Mouse (Mus musculus) cerebral cortex, adult 2 months (tissue): ENCODE data around the gene Nsun5.

Source experiments
- WGBS: fragments of 180-500 bp; shearing (Covaris S2); methylation state at CpG from one replicate; pipeline ENCODE4 v1.1.7; 2018; 5-methylcytosine and 5-hydroxymethylcytosine counted together

The Nsun5 gene

DNA sequence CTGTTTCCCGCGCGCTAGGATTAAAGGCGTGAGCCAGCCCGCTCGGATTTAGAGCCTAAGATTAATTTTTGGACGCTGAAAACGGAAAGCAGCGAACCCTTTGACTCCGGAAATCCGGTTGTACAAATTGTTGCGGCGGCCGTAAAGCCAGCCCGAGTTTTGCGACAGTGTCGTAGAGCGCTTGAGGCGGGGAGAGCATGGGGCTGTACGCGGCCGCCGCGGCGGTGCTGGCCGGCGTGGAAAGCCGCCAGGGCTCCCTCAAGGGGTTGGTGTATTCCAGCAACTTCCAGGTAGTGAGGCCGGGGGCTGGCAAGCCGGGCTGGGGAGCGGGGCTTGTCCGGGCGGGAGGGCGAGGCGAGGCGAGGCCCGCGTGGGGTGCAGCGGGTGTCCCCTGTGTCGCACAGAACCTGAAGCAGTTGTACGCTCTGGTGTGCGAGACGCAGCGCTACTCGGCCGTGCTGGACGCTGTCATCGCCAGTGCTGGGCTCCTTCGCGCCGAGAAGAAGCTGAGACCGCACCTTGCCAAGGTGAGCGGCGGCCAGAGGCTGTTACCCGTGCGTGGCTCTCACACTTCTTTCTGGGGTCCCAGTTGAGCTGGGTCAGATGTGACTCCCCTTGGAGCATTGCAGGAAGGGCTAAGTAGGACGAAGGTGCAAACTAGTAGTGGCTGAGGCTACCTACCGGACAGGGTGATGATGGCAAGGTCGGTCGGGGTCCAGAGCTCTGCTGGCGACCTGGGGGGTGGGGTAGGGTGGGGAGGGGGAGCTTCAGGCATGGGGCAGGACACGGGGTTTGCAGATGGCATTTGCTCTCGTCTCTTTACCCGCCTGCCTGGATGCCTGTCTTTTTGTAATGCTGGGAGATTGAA is at the start of gene Nsun5:
Gene Nsun5 (plus strand): TSS at position 167 of the 868 bp plus-strand sequence.
- under 1% methylated on average over 64 of the region's 64 CpGs for WGBS

GRCm38 (mm10) chr5:135322197-135322596 is 47.6 kb upstream of the Nsun5 start:
- WGBS, result 90% methylated on average over 1 of the region's 1 CpGs

DNA sequence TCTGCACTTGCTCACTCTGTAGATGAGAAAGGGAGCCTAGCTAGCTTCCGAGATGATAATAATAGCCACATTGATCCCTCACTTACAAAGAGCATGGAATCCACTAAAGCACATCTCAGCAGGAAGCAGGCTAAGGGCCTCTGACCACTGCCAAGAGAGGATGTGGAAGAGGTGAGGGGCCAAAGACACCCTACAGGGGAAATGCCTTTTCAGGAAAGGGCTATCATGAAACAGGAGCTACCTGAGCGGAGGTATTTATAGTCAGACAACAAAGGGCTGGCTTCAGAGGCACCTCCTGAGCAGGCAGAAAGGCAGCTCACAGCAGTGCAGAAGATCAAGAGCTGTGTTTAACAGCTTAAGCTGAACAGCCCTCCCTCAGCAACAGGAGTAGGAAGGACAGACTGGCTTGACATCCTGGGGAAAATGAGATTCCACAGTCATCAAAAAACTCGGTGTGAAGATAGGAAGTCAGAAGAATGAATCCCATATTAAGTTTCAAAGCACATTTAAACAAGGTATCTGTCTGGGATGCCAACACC is 43.6 kb upstream of the Nsun5 start:
- WGBS, result 50% methylated on average over 3 of the region's 3 CpGs

DNA sequence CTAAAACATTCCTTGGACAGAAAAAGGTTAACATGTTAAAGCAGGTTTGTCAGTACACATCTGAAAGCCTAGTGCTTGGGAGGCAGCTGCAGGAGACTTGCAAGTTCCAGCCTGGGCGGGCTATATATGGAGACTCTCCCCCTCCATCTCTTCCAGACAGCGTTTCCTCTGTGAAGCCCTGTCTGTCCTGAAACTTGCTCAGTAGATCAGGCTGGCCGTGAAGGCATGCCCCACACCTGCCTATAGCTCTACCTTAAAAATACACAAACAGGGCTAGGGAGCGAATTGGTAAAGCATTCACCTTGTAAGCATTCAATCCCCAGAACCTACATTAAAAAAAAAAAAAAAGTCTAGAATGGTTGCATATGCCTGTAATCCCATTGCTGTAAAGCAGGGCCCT is 40.3 kb upstream of the Nsun5 start:
- 82% methylated on average over 4 of the region's 4 CpGs for WGBS

GRCm38 (mm10) chr5:135330201-135330600 is 39.6 kb upstream of the Nsun5 start:
- WGBS, result 88% methylated on average over 5 of the region's 5 CpGs

DNA sequence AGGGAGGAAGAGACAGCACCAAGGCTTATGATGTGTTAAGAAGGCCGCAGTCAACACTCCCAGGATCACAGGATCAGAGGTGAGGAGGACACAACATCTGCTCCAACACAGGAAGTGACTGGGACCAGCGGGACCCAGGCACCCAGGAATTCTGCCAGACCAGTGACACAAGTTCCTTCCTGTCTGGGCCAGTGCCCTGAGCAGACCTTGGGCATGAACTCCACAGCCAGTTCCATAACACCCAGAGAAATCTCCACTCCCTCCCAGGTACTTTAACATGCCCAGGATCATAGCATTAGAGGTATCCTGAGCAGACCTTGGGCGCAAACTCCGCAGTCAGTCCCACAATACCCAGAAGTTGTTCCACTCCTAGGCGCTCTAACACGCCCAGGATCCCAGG is 38.6 kb upstream of the Nsun5 start:
- 84% methylated on average over 6 of the region's 6 CpGs for WGBS

GRCm38 (mm10) chr5:135337575-135337974 is 32.2 kb upstream of the Nsun5 start:
- WGBS, result 60% methylated on average over 3 of the region's 3 CpGs

DNA sequence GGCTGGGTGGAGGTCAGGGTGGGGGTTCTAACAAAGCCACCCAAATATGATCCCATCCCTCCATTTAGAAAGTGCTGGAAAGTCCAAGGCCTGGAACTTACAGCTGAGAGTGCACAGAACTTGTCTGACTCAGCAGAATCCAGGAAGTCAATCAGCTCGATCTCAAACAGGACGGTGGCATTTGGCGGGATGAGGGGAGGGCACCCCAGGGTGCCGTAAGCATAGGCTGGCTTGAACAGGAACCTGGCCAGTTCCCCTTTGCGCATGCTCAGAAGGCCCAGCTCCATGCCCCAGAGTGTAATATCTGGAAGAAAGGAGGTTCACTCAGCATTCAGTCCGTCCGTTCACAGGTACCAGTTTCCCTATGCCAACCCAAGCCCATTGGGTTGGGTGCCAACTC is 23.8 kb upstream of the Nsun5 start:
- 62% methylated on average over 7 of the region's 7 CpGs for WGBS

GRCm38 (mm10) chr5:135346430-135346829 is 23.3 kb upstream of the Nsun5 start:
- WGBS, result 37% methylated on average over 1 of the region's 1 CpGs

DNA sequence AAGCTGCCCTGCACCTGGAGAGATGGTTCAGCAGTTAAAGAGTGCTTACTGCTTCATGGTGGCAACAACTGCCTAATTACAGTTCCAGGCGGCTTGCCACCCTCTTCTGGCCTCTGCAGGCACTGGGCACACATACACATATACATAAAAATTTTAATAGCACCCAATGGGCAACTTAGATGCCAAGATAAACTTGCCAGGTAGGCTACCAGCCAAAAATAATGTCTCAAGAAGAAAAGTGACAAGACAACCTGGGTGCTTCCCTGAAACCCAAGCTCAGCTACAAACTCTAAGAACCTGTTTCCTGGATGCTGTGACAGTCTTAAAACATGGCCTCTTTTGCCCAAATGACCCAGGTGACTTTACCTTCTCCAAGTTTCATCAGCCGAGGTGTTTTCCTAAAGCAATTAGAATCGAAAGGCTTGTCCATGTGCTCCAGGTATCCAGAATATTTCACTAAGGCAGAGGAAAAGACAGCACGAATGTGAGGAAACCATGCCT is 22.2 kb upstream of the Nsun5 start:
- 72% methylated on average over 4 of the region's 4 CpGs for WGBS

DNA sequence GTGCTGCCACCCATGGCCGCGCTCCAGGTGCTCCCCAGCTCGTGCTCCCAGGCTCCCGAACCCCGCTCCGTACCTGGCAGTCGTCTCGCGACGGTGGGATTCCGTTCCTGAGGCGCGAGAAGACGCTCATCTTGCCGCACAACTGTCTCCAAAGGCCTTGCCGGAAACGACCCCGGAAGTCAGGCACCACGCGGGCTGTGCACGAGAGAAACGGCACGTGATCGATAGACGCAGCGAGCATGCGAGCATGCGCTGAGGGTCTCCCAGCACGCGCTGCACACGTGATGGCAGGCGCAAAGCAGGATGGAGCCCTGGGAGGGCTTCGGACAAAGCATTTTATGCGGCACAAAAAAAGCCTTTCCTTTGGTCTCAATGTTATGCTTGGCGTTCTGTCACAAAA is 19.9 kb upstream of the Nsun5 start, which contains the start of gene Fkbp6:
Gene Fkbp6 (minus strand): TSS at position 183 of the 400 bp plus-strand sequence.
- 92% methylated on average over 35 of the region's 35 CpGs for WGBS

- WGBS, result 89% methylated on average over 13 of the region's 13 CpGs
These were observed 18.1 kb upstream of the Nsun5 start for GRCm38 (mm10) chr5:135351606-135352005.

- 69% methylated on average over 9 of the region's 9 CpGs for WGBS
These were observed 16.8 kb upstream of the Nsun5 start, which contains the start of gene Trim50 for GRCm38 (mm10) chr5:135352995-135353394. Gene Trim50 (plus strand): TSS chr5:135353295.

GRCm38 (mm10) chr5:135353564-135353963 is 16.2 kb upstream of the Nsun5 start:
- WGBS, result 21% methylated on average over 20 of the region's 20 CpGs

DNA sequence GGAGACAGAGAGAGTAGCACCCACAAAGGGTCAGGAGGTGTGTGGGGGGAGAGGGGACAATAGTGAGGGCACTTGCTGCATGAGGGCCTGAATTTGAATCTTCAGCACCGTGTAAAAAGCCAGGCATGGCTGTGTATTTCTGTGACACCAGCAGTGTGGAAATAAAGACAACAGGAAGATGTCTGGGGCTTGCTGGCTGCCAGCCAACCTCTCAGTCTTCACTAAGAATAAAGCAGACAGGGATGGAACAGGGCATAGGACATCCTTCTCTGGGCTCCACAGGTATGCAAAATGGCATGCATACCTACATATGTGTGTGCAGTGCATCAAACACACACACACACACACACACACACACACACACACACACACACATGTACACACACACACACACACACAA is 13.7 kb upstream of the Nsun5 start:
- WGBS, result 24% methylated on average over 1 of the region's 1 CpGs

DNA sequence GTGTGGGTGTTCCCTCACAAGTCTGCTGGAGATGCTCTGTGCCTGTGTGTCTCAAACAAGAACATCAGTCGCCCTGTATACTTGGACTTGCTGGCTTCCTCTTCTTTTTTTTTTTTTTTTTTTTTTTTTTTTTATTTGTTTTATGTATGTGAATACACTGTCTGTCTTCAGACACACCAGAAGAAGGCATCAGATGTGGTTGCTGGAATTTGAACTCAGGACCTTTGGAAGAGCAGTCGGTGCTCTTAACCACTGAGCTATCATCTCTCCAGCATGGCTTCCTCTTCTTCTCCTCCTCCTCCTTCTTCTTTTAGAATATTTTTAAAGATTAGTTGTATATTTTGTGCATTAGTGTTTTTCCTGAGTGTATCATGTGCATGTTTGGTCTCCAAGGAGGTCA is 12.2 kb upstream of the Nsun5 start:
- WGBS, result 76% methylated on average over 2 of the region's 2 CpGs

DNA sequence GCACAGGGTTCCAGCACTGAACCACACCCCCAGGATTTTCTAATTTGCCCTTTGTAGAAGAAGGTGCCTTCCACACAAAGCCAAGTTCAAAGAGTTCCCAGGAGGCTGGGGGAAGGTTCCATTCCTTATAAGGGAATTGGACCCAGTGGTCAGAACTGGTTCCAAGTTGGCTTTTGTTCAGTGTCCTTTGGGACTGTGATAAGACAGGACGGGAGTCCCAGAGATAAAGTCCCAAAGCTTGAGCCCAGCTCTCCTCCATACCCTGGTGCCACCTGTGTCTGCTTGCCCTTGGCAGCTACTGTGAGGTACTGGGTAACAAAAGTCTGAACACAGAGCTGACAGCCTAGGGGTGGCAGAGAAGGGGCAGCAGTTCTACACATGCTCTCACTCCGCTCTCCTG is 10.0 kb upstream of the Nsun5 start:
- WGBS, result 87% methylated on average over 2 of the region's 2 CpGs

- WGBS, result 83% methylated on average over 3 of the region's 3 CpGs
These were observed 7.2 kb upstream of the Nsun5 start for GRCm38 (mm10) chr5:135362572-135362971.

- 29% methylated on average over 12 of the region's 12 CpGs for WGBS
These were observed 6.2 kb upstream of the Nsun5 start for GRCm38 (mm10) chr5:135363540-135363939.

DNA sequence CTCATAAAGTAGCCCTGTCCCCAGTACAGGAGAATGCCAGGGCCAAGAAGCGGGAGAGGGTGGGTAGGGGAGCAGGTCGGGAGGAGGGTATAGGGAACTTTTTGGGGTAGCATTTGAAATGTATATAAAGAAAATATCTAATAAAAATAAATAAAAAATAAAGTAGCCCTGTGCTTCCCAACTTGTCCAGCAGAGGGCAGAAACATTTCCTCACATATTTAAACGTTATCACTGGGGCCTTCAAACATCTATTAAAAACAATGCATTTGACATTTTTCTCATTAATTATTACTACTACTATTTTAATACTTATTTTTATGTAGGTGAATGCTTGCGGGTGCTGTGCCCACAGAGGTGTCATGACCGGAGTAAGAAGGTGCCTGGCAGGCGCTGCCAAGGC is 1.9 kb upstream of the Nsun5 start:
- 49% methylated on average over 6 of the region's 6 CpGs for WGBS

DNA sequence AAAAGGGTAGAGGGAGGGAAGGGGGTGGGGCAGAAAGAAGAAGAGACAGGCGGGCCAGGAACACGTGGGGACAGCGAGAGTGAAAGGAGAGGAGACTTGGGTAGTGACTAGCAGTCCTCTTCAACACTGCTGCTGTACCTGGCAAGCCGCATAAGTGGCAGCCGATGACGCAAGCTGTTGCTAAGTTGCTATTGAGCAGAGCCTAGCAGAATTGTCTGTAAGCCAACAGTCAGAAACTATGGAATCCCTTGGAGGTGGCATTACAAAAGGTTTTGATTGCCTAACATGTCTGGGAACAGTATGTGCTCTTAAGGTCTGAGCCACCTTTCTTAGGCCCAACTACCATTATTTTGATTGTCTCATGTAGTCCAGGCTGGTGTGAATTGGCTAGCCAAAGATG is 1.4 kb upstream of the Nsun5 start:
- WGBS, result 57% methylated on average over 6 of the region's 6 CpGs

DNA sequence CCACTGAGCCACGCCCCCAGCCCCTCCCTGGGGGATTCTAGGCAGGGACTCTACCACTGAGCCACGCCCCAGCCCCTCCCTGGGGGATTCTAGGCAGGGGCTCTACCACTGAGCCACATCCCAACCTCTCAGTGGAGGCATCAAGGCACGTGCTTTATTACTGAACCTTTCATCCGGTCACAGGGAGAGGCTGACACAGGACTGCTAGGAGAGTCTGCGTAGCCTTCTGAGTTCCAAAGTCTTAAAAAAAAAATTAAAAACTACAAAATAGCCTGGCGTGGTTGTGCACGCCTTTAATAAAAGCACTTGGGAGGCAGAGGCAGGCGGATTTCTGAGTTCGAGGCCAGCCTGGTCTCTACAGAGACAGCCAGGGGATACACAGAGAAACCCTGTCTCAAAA is 557 bp upstream of the Nsun5 start:
- 59% methylated on average over 9 of the region's 9 CpGs for WGBS

DNA sequence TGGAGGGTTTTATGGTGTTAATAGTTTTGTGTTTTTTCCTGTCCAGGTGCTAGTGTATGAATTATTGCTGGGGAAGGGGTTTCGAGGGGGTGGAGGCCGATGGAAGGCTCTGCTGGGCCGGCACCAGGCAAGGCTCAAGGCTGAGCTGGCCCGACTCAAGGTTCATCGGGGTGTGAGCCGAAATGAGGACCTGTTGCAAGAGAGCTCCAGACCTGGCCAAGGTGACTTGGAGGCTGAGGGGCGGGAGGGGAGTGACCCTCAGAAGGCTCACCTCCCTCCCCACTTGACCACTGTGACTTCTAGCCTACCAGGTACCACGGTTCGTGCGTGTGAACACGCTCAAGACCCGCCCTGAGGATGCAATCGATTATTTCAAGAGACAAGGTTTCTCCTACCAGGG is 1.4 kb downstream of the Nsun5 start:
- WGBS, result 95% methylated on average over 13 of the region's 13 CpGs
